Mouse (Mus musculus): Measurements from ENCODE around the gene Spcs3.

The Spcs3 gene

GRCm38 (mm10) chr8:54507428-54508095 lies 22.2 kb downstream of the Spcs3 start:
- DNase-seq: peak; percentile 86

DNA sequence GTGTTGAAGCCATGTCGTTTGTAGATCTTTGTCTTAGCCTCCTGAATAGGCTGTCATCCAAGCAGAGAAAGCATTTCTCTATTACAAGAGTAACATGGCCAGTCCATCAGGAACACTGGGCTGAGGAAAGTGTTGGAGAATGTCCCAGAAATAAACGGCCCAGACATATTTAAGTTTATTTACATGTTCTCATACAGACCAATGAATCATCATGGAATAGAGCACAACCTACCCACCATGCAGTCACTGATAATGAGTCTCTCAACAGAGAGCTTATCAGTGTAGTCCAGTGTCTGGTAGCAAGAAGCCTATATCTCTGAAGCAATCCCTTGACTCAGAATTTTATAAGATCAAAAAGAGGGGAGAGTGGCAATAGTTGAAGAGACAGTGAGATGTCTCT lies 24.7 kb downstream of the Spcs3 start:
- no peak for DNase-seq

DNA sequence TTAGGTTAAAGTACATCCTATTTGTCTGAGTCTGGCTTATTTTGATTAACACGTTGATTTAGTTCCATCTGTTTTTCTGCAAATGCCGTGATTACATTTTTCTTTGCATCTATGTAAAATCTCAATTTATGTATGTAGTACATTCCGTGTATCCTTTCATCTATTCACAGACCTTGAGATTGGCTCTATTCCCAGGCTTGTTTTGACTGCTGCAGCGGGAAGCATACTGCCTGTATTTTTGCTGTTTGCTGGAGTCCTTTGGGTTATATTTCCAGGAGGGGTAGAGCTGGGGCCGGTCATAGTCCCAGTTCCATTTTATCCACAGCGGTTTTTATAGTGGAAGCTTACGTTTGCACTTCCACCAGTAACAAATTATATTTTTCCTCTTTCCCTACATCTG lies 26.7 kb downstream of the Spcs3 start:
- DNase-seq: no peak

DNA sequence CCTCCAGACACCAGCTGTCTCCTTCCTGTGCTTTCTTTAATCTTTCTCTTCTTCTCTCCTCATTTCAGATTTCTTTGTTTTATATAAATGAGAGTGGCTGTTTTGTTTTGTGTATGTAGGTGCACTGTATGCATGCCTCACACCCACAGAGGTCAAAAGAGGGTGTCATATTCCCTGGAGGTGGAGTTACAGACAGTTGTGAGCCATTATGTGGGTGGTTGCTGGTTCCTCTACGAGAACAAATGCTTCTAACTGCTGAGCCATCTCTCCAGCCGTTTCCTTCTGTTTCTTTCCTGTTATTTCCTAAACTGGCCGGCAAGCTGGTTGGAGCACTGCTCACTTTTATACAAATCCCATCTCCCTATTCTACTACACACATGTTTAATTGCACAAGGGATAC lies 35.9 kb downstream of the Spcs3 start:
- no peak for DNase-seq

GRCm38 (mm10) chr8:54493110-54493509 lies 36.7 kb downstream of the Spcs3 start:
- peak; percentile 23 for DNase-seq

DNA sequence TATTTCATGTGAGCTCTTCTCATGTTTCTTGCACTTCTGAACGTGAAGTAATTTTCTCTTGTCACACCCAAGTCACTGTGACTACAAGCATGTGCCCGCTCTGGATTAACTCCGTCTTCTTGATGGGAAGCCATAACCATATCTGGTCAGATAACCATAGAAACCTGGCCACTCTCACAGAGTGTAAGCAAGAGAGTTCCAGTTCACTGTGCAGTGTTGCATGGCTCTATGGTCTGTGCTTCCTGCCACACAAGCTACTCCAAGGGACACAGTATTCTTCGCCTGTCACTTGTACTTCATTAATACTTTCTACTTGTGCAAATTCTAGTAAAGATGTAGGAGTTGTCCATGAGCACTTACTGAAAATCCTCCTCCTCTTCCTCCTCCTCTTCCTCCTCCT lies 37.9 kb downstream of the Spcs3 start:
- DNase-seq: no peak

- DNase-seq: peak; percentile 30
These were observed 38.6 kb downstream of the Spcs3 start for GRCm38 (mm10) chr8:54491057-54491690.

DNA sequence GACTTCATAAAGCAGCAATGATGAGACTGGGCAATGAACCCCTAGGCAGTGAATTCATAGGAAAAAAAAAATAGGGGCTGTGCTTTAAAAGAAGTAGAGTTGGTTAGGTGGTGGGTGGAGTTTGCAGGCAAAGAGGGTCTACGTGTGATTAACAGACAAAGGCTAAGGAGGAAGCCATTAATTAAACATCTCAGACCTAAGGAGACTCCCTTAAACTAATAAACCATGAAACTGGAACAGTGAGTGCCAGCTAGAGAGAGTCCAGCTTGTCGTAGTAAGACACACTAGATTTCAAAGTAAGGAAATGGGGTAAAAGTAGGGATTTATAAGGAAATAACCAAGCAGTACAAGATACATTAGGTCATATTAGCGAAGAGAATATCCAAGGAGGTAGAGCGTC lies 41.4 kb downstream of the Spcs3 start:
- DNase-seq: no peak

DNA sequence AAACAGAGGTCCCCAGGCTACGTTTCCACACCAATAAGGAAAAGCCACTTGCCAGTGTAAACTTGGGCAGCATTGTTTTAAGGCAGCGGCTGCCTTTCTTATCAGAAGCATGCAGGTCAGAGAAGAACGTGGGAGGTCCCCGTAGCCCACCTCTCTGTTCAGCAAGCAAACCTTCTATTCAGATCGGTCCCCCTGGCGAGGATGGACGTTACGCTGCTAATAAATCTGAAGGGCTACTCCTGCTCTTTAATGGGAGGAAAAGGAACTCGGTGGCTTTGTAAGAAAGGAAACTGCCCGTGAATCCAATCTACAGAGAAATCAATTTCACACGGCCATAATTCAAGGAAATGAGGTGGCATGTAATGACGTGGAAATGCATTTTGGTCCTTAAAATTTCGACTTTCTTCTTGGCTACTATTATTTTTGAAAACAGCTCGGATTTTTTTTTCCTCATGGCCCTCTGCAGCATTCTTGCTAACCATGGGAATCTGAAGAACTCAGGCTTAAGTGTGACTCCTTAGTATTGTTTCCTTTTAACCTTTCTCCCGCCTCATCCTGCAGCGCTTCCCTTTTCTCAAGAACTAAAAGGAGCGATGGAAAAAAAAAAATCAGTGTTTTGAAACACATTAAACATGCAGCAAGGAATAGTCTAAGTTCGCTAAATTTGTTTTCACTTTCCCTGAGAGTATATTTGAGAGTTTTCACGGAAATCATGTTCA lies 43.1 kb downstream of the Spcs3 start:
- no peak for DNase-seq
